Mouse (Mus musculus): ENCODE results near the gene Adh7.

The Adh7 gene

DNA sequence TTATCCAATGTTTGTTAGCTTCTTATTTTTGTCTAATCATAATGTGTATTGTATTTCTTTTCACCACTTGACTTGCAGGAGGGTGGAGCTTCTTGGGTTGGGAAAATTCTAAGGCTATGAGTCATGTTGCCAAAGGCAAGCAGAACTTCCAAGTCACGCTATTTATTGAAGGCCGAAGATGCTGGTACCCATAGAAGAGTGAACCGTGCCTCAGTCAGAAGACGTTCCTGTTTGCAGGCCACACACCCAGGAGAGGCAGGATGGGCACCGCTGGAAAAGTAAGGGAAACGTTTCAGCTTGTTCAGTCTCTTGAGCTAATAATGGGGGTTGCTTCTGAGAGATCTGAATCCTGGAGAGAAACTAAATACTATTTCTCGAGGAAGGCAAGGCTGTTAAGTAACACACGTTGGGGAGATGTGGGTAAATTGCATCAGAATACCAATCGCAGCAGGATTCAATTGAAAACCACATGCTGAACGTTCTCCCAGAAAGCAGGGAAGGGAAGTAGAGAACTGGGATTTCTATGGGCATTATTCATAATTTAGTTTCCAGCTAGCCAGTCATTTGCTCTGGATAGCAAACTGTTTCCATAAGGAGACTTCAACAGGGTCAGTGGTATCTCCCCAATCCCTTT is at the start of gene Adh7:
Gene Adh7 (plus strand): TSS at position 130 of the 634 bp plus-strand sequence.
- no peak for DNase-seq

GRCm38 (mm10) chr3:138173291-138173690 is 44.3 kb upstream of the Adh7 start:
- peak; percentile 34 for DNase-seq

DNA sequence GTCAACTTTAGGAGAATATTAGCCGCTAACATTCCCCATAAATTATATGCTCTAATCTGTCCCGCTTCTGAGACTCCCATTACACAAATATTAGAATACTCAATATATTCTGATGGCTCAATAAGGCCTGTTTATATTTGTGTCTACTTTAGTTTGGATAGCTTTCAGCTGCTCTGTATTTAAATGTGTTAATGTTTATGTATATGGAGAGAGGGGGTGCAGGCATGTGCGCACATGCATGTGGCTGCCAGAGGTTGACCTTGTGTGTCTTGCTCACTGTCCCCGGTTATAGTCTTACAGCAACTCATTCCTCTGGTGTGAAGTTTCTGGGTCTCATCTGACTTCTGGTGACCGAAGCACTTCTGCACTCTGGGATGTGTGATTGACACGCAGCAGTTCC is 42.0 kb upstream of the Adh7 start:
- no peak for DNase-seq

GRCm38 (mm10) chr3:138182019-138182418 is 35.5 kb upstream of the Adh7 start:
- DNase-seq, result no peak

DNA sequence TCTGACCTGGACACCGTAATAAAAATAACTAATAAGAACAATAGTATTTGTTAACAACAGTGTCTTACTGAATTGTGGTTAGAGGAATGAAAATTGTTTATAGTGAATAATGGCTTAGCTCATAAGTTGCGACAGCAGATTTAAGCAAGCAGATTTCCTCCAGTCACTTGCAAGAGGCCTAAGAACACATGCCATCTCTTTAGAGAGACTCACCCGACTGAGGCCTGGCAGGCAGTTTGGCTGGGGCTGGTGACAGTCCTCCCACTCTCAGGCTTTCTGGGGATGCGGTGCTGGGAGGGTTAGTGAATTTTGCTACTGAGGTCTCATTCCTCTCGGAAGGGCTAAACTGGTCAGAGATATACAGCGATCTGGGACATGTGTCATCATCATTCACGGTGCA is 34.2 kb upstream of the Adh7 start:
- no peak for DNase-seq

DNA sequence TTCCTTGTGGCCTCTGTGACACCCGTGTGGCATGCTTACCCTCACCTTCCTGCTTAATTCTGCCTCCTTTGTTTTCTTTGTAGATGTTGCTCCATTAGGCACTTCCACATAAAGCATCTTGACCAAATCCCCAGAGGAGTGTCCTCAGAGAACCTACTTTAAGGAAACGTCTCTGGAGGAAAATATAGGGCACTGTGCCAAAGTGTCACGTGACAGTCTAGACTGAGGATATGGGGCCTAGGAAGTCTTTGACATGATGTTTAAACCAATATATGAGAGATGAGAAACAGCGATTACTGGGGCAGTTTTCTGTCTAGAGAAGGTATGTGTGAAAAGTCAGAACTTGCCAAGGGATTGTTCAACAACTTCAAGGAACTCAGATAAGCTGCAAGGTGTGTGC is 32.3 kb upstream of the Adh7 start:
- no peak for DNase-seq

- no peak for DNase-seq
Observed at GRCm38 (mm10) chr3:138185995-138186930, 31.3 kb upstream of the Adh7 start.

DNA sequence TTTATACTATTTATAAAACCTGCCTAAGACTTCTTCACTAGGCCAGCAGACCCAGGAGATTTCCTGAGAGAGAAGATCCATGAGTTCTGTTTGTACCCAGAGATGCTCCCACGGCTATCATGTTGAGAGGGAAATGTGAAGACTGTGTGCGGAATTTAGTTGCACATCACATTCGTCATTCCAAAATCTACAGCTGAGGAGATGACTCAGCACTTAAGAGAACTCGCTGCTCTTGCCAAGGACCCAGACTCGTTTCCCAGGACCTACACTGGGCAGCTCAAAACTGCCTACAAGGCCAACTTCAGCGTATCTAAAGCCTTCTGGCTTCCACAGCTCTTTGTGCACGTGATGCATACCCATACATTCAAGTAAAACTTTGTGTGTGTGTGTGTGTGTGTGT is 25.3 kb upstream of the Adh7 start:
- no peak for DNase-seq

DNA sequence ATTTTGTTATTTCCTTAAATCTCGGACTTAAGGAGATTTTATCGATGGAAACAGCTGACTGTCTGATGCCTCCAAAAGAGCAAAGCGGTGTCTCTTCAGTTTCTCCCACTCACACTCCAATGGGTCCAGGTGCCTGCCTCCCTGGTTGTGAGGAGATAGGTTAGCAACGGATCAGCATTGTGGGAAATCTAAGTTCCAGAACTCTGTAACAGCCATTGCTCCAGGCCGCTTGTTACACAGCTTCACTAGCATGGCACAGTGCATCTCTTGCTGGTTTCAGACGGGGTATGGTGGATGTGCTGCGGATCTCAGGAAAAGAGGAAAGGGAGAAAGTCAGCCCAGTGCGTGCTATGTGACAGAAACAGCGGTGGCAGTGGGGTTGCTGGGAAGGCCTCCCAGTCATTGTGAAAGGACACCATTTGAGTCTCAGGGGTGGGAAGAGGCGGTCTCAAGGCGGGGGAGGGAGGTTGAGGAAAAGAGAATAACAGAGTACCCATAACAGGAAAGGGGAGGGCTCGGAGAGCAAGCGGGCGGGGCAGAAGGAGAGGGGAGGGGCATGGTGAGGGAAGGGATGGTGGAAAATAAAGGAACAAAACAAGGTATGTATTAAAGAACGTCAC is 23.8 kb upstream of the Adh7 start, which contains the start of gene 4930579F01Rik:
Gene 4930579F01Rik (minus strand): TSS at position 143 of the 620 bp plus-strand sequence.
- DNase-seq, result no peak

DNA sequence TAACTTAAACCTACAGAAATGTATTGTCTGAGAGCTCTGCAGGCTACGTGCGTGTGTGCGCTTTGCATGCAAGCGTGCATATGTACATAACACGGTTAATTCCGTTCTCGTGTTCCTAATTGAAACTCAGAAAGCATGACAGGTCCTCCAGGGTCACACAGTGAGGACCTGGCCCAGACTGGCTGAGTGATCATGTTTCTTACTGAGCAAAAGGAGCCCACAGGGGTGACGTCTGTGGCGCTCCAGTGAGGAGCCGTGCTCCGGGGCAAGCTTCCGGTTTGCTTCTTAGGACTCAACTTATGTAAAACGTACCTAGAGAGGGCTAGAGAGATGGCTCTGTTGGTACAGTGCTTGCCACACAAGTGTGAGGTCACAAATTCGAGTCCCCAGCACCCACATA is 20.5 kb upstream of the Adh7 start:
- no peak for DNase-seq

DNA sequence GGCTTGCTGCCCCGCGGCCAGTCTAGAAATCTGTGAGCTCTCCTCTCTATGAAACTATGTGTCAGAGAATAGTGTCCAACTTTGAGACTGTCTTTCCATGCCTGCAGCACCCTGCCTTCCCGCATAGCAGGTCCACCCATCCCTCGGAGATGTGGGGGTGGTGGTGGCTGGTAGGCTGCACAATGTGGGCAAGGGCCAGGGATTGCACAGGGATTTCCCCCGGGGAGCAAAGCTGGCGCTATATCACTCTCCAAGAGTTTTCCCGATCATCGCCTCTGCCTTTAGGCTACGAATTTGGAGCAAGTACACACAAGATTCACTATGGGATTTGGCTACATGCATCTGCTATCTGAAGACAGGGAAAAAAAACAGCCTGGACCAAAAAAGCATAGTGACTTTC is 20.0 kb upstream of the Adh7 start:
- DNase-seq, result no peak

- DNase-seq, result peak; percentile 81
Observed at GRCm38 (mm10) chr3:138197973-138198721, 19.4 kb upstream of the Adh7 start.

GRCm38 (mm10) chr3:138198722-138199068 is 18.9 kb upstream of the Adh7 start:
- no peak for DNase-seq

- no peak for DNase-seq
Observed at GRCm38 (mm10) chr3:138208821-138209220, 8.7 kb upstream of the Adh7 start.

- DNase-seq, result no peak
Observed at GRCm38 (mm10) chr3:138210432-138211075, 7.0 kb upstream of the Adh7 start.

DNA sequence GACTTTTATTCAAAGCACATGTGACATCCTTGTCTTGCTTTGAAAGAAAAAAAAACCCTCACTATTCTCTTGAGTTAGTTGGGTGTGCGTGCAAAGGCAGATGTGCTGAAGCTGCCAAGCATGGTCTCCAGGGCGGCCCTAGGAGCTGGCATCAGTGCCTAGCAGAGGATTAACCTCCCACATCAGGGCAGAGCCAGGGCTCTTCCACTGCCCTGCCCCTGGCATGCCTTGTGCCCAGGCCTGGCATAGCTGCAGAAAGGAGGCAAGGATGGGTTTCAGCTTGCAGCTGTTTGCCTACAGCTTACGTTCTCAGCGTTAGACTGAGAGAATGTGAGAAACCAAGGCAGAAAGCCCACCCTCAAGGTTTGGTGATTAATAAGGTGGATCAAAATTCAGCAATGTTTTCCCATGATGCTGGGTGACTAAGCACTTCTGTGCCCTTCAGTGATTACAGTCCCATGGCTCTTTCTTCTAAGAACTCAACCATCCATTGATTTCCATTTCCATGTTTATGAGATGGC is 5.1 kb upstream of the Adh7 start:
- no peak for DNase-seq

- no peak for DNase-seq
Observed at GRCm38 (mm10) chr3:138215395-138215989, 2.1 kb upstream of the Adh7 start.

DNA sequence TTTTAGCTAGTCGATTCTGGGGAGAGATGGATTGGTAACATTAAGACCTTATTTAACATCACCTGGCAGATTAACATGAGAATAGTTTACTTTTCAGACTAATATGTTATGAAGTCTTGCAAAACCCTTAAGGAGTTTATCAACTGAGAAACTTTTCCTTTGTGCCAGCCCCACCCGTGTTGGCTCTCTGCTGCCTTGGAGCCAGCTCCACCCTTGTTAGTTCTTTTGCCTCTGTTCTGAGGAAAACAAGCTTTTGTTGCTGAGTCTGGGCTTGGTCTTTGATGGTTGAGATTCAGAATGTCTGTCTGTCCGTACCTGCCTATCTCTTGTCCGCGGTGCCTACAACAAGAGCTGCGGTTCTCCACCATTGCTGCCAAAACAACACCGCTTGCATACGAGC is 1.5 kb upstream of the Adh7 start:
- DNase-seq, result no peak

GRCm38 (mm10) chr3:138221116-138221515 is 3.6 kb downstream of the Adh7 start:
- DNase-seq, result no peak

DNA sequence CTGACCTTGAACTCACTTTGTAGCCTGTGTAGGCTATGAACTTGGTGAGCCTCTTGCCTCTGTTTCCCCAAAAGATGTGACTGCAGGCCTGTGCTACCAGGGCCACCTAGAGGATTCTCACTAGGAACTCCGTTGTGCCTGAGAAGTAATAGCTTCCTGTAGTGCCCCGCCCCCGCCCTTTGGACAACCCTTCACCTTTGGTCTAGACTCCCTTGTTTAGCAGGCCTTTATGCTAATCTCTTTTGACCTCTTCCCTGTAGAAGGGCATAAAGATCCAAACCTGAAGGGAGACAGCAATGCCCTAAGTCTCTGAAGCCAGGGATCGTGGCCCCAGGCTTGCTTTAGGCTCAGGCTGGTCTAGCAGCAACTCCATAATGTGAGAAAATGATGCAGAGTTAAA is 5.0 kb downstream of the Adh7 start:
- DNase-seq, result no peak

DNA sequence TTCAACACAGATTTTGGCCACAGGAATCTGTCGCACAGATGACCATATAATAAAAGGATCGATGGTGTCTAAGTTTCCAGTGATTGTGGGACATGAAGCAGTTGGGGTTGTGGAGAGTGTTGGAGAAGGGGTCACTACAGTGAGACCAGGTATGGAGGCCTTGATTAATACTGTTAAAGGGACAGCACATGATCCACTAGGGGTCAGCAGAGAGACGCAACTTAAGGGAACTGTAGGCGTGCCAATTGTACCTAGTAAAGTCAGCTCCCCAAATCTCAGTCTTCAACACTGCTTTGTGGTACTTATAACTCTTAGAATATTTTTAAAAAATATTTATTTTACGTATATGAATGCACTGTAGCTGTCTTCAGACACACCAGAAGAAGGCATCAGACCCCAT is 5.4 kb downstream of the Adh7 start:
- DNase-seq, result peak; percentile 70
